Comparison of ENCODE assay signal across 8 mouse cellular contexts in the genomic region with DNA sequence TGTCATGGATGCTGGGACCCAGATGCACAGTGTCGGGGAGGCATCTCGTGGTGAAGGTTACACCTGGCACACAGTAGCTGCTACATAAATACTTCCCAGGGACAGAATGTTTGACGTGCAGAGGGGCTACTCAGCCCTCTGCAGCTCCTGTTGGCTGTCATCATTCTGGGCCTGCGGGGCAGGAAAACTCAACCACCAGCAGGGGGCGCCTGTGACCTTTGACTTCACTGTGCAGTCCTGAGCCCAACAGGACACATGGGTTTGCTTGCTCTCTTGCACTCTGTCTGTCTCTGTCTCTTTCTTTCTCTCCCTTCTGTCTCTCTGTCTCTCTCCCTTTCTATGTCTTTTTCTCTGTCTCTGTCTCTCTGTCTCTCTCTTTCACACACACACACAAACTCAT.
DNase-seq lines count a peak whose midpoint lies in the region; ATAC-seq lines count a peak whose summit lies in the region.
"Had no signal": no experiment of that assay in that cellular context is flagged by ENCODE, and none has a peak within 500 bp of the region (broad histone marks: within the 10 kb centered on the region; RNA-seq: fewer than 3 reads in every experiment).

No protein-coding gene starts in this region.

- H3K9me3 ChIP-seq in limb, embryonic 11.5 days (ENCODE audit: control insufficient read depth, low read length), result no peaks in the 10 kb centered on the region
- H3K9me3 ChIP-seq in midbrain, embryonic 14.5 days (ENCODE audit: control insufficient read depth, low read length), result no peaks in the 10 kb centered on the region
- H3K9me3 ChIP-seq: neural tube, embryonic 13.5 days had no signal

- H3K36me3 ChIP-seq in limb, embryonic 11.5 days (ENCODE audit: control insufficient read depth, insufficient read depth, low read length), result no peaks in the 10 kb centered on the region
- no peaks in the 10 kb centered on the region for H3K36me3 ChIP-seq in midbrain, embryonic 14.5 days (ENCODE audit: control insufficient read depth, insufficient read depth, low read length)
- H3K36me3 ChIP-seq: neural tube, embryonic 13.5 days had no signal

- ATAC-seq in limb, embryonic 11.5 days (ENCODE audit: insufficient number of reproducible peaks, low FRiP score, low TSS enrichment, low read depth), result 0 out of 2 replicates have a peak, but pooled peaks have one; percentile 59
- 0 out of 2 replicates have a peak, but pooled peaks have one; percentile 38 for ATAC-seq in midbrain, embryonic 14.5 days (ENCODE audit: low FRiP score, low TSS enrichment)

- no peaks in the 10 kb centered on the region for H3K27me3 ChIP-seq in limb, embryonic 11.5 days (ENCODE audit: control insufficient read depth, insufficient read depth, low read length)
- no peaks in the 10 kb centered on the region for H3K27me3 ChIP-seq in midbrain, embryonic 14.5 days (ENCODE audit: control insufficient read depth, insufficient read depth, low read length)
- H3K27me3 ChIP-seq: neural tube, embryonic 13.5 days had no signal

- peak; percentile 80 to 84 for DNase-seq in adrenal gland, adult 18-20 months (ENCODE audit: low spot score in 2 of 2)
- DNase-seq in cerebellum, postnatal 4 days (ENCODE audit: low spot score in 2 of 2), result peak; percentile 65 to 76
- peak; percentile 47 for DNase-seq in gastrocnemius, postnatal 25 days
- DNase-seq in kidney, adult 18-20 months, result peak; percentile 84
- DNase-seq in limb, embryonic 11.5 days (ENCODE audit: low spot score), result peak; percentile 95
- peak; percentile 81 for DNase-seq in midbrain, embryonic 14.5 days
- peak; percentile 48 to 63 for DNase-seq in spleen, postnatal 14 days (ENCODE audit: low spot score in 2 of 2)

- H3K27ac ChIP-seq in limb, embryonic 11.5 days (replicated peaks; ENCODE audit: low read depth, low read length), result no peak overlapping the region
- H3K27ac ChIP-seq in midbrain, embryonic 14.5 days (replicated peaks; ENCODE audit: low read depth, low read length), result no peak overlapping the region
- H3K27ac ChIP-seq: neural tube, embryonic 13.5 days had no signal

- H3K4me1 ChIP-seq in limb, embryonic 11.5 days (ENCODE audit: control insufficient read depth, insufficient read depth, low read length), result peaks cover 21% of the 10 kb centered on the region
- no peaks in the 10 kb centered on the region for H3K4me1 ChIP-seq in midbrain, embryonic 14.5 days (ENCODE audit: control insufficient read depth, insufficient read depth, low read length)

- 14% methylated on average over 5 of the region's 5 CpGs for WGBS in limb, embryonic 11.5 days
- WGBS in midbrain, embryonic 14.5 days, result 17% methylated on average over 5 of the region's 5 CpGs

- no peak overlapping the region for H3K4me3 ChIP-seq in limb, embryonic 11.5 days (ENCODE audit: low read depth, low read length)
- no peak overlapping the region for H3K4me3 ChIP-seq in midbrain, embryonic 14.5 days (replicated peaks; ENCODE audit: low read depth, low read length)
- H3K4me3 ChIP-seq: neural tube, embryonic 13.5 days had no signal

- no peak overlapping the region for H3K9ac ChIP-seq in limb, embryonic 11.5 days (ENCODE audit: low read length)
- no peak overlapping the region for H3K9ac ChIP-seq in midbrain, embryonic 14.5 days (replicated peaks; ENCODE audit: low read length)
- H3K9ac ChIP-seq: neural tube, embryonic 13.5 days had no signal

- H3K4me2 ChIP-seq in limb, embryonic 11.5 days (ENCODE audit: low read depth, severe bottlenecking), result no peak overlapping the region
- H3K4me2 ChIP-seq in midbrain, embryonic 14.5 days (ENCODE audit: low read length), result no peak overlapping the region
- H3K4me2 ChIP-seq: neural tube, embryonic 13.5 days had no signal
